Mouse (Mus musculus) stomach, postnatal 0 days (tissue): ENCODE results near the gene Cdcp1.

ENCODE experiments used
- CTCF ChIP-seq: IDR thresholded peaks from 2 replicates; pipeline ENCODE4 v1.5.1; 2016; ENCODE audit warnings: antibody characterized with exemption, low read depth, mild to moderate bottlenecking, moderate library complexity
- EP300 ChIP-seq: optimal IDR thresholded peaks from 2 replicates; pipeline ENCODE3; 2016; ENCODE audit warnings: antibody characterized with exemption

DNA sequence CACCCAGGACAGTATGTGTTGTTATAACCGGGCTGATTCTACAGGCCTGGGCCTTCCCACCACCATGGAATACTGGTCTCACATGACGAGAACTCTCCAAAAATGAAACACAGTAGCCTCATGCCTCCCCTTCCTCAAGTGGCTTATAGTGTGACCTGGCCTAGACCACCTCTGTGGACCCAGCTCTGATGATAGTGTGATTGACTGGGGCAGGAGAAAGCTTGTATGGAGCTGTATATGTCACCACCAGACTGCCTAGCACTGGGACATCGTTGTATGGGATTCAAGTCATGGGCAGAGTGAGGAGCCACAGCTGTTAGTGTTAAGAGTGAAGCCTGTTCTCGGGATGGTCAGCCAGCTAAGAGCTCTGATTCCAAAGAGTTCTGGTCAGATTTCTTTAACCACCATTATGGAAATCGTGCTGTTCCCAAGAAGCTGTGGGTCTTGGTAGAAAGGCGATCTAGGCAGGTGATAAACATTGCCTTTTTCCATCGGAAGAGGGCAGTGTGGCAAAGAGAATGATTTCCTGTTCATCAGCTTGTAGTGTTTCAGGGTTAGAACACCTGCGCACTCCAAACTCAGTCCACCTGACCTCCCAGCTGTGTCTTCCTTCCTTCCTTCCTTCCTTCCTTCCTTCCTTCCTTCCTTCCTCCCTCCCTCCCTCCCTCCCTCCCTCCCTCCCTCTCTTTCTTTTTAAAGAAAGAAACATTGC lies 57.6 kb downstream of the Cdcp1 start:
- peak; percentile 76 for TF ChIP-seq CTCF
- no peak for TF ChIP-seq EP300
